Comparison of ENCODE assay signal across 8 mouse cellular contexts in genomic region chr6:119220297-119220696, GRCm38 (mm10). TPM values are rescaled to one million over a fixed set of nuclear protein-coding genes. Genes with fewer than 3 reads are reported as not detected.
DNase-seq lines count a peak whose midpoint lies in the region; ATAC-seq lines count a peak whose summit lies in the region.

No protein-coding gene starts in this region.

- DNase-seq in liver, embryonic 11.5 days (ENCODE audit: low spot score), result no peak
- DNase-seq in adrenal gland, postnatal 10 days, result peak; percentile 67
- peak; percentile 51 for DNase-seq in embryo, embryonic 9.5 days (ENCODE audit: extremely low spot score)
- DNase-seq in hindbrain, embryonic 14.5 days (ENCODE audit: low spot score), result peak; percentile 86
- DNase-seq in left cerebral cortex, postnatal 36 days (ENCODE audit: low spot score in 2 of 2), result peak; percentile 61 to 62
- DNase-seq in neural tube, embryonic 10.5 days (ENCODE audit: extremely low spot score, low spot score), result peak; percentile 53
- peak; percentile 20 for DNase-seq in yolk sac, embryonic 10.5 days (ENCODE audit: low spot score)

- intact Hi-C loops in left cerebral cortex, postnatal 36 days (cut with DNase I), result loop anchor here (1.0 to 5.0 kb wide), 2 partner anchors 128 to 222 kb away; no protein-coding TSS in a partner anchor

- no peak overlapping the region for H3K9ac ChIP-seq in liver, embryonic 11.5 days (ENCODE audit: low read depth, low read length)
- no peak overlapping the region for H3K9ac ChIP-seq in liver, embryonic 12.5 days
- H3K9ac ChIP-seq in hindbrain, embryonic 14.5 days, result no peak overlapping the region

- peaks cover 2% of the 10 kb centered on the region; the same call in 1 of the 2 replicates for H3K36me3 ChIP-seq in liver, embryonic 11.5 days (ENCODE audit: control insufficient read depth, insufficient read depth, low read length)
- peaks cover 22% of the 10 kb centered on the region for H3K36me3 ChIP-seq in liver, embryonic 12.5 days
- H3K36me3 ChIP-seq in hindbrain, embryonic 14.5 days (replicated peaks; ENCODE audit: control insufficient read depth, insufficient read depth), result peaks cover 48% of the 10 kb centered on the region

- no peak overlapping the region for H3K4me2 ChIP-seq in liver, embryonic 11.5 days
- no peak overlapping the region for H3K4me2 ChIP-seq in liver, embryonic 12.5 days
- H3K4me2 ChIP-seq in hindbrain, embryonic 14.5 days (replicated peaks), result no peak overlapping the region

- ATAC-seq in liver, embryonic 11.5 days (replicated peaks; ENCODE audit: low FRiP score), result peak; percentile 41; the same call in 1 of the 2 replicates
- ATAC-seq in liver, embryonic 12.5 days, result no peak
- ATAC-seq in hindbrain, embryonic 14.5 days (ENCODE audit: low FRiP score), result peak; percentile 55; the same call in 1 of the 2 replicates

- 55% methylated on average over 10 of the region's 10 CpGs for WGBS in liver, embryonic 11.5 days
- WGBS in liver, embryonic 12.5 days (ENCODE audit: insufficient replicate concordance), result 47% methylated on average over 10 of the region's 10 CpGs
- WGBS in hindbrain, embryonic 14.5 days, result 52% methylated on average over 10 of the region's 10 CpGs

- H3K4me1 ChIP-seq in liver, embryonic 11.5 days (replicated peaks; ENCODE audit: control insufficient read depth, insufficient read depth, low read length), result no peaks in the 10 kb centered on the region
- 0 out of 2 replicates have a peak, but pooled peaks cover 6% of the 10 kb centered on the region for H3K4me1 ChIP-seq in liver, embryonic 12.5 days
- peaks cover 18% of the 10 kb centered on the region for H3K4me1 ChIP-seq in hindbrain, embryonic 14.5 days (replicated peaks; ENCODE audit: control insufficient read depth, insufficient read depth, low read length)

- H3K4me3 ChIP-seq in liver, embryonic 11.5 days (ENCODE audit: low read depth, low read length), result no peak overlapping the region
- no peak overlapping the region for H3K4me3 ChIP-seq in liver, embryonic 12.5 days
- no peak overlapping the region for H3K4me3 ChIP-seq in hindbrain, embryonic 14.5 days (replicated peaks; ENCODE audit: low read length)

- H3K9me3 ChIP-seq in liver, embryonic 11.5 days (ENCODE audit: control insufficient read depth, low read length), result no peaks in the 10 kb centered on the region
- H3K9me3 ChIP-seq in liver, embryonic 12.5 days (replicated peaks), result no peaks in the 10 kb centered on the region
- no peaks in the 10 kb centered on the region for H3K9me3 ChIP-seq in hindbrain, embryonic 14.5 days (ENCODE audit: control insufficient read depth, low read length)

- no peak overlapping the region for H3K27ac ChIP-seq in liver, embryonic 11.5 days (ENCODE audit: low read depth, low read length)
- no peak overlapping the region for H3K27ac ChIP-seq in liver, embryonic 12.5 days
- H3K27ac ChIP-seq in hindbrain, embryonic 14.5 days, result no peak overlapping the region

- H3K27me3 ChIP-seq in liver, embryonic 11.5 days (replicated peaks; ENCODE audit: control insufficient read depth, insufficient read depth, low read length), result no peaks in the 10 kb centered on the region
- no peaks in the 10 kb centered on the region for H3K27me3 ChIP-seq in liver, embryonic 12.5 days (replicated peaks)
- H3K27me3 ChIP-seq in hindbrain, embryonic 14.5 days (ENCODE audit: control insufficient read depth, insufficient read depth, low read length), result no peaks in the 10 kb centered on the region

RNA-seq across cellular contexts. Expression of gene Cacna2d4, which starts 16.0 kb away (rescaled TPM):
- 0.08 TPM in 1 of 2 replicates, not detected in the other for polyA plus RNA-seq in liver, embryonic 11.5 days (2014; fragmentation: Nextera tagmentation; extraction: Ambion mirVana)
- 0.05 TPM in 1 of 2 replicates, not detected in the other for polyA plus RNA-seq in liver, embryonic 12.5 days (2016; fragmentation: Nextera tagmentation; extraction: Ambion mirVana)
- under 1 TPM in 1 of 2 experiments, not detected in 1; 0.48 TPM for total RNA-seq in adrenal gland, postnatal 10 days (2021)
- 0.35 and 0.57 TPM in 2 replicates for polyA plus RNA-seq in hindbrain, embryonic 14.5 days (2014; fragmentation: Nextera tagmentation; extraction: Ambion mirVana)
- total RNA-seq in left cerebral cortex, postnatal 36 days (2021), result 1 to 10 TPM; 2.2 to 2.5 TPM

RNA-seq across cellular contexts. Expression of gene Cacna1c, which starts 24.1 kb away (rescaled TPM):
- 1.3 and 2.3 TPM in 2 replicates for polyA plus RNA-seq in liver, embryonic 11.5 days (2014; fragmentation: Nextera tagmentation; extraction: Ambion mirVana)
- 0.49 and 0.64 TPM in 2 replicates for polyA plus RNA-seq in liver, embryonic 12.5 days (2016; fragmentation: Nextera tagmentation; extraction: Ambion mirVana)
- total RNA-seq in adrenal gland, postnatal 10 days (2021), result 10 to 100 TPM; 39.2 to 58.2 TPM
- polyA plus RNA-seq in hindbrain, embryonic 14.5 days (2014; fragmentation: Nextera tagmentation; extraction: Ambion mirVana), result 7.4 and 10.1 TPM in 2 replicates
- 10 to 100 TPM; 52.3 to 81.7 TPM for total RNA-seq in left cerebral cortex, postnatal 36 days (2021)

RNA-seq across cellular contexts. Expression of gene Dcp1b, which starts 45.2 kb away (rescaled TPM):
- 6.6 and 7.8 TPM in 2 replicates for polyA plus RNA-seq in liver, embryonic 11.5 days (2014; fragmentation: Nextera tagmentation; extraction: Ambion mirVana)
- polyA plus RNA-seq in liver, embryonic 12.5 days (2016; fragmentation: Nextera tagmentation; extraction: Ambion mirVana), result 4.2 and 4.8 TPM in 2 replicates
- 10 to 100 TPM; 10.7 to 17.4 TPM for total RNA-seq in adrenal gland, postnatal 10 days (2021)
- 11.6 and 12.6 TPM in 2 replicates for polyA plus RNA-seq in hindbrain, embryonic 14.5 days (2014; fragmentation: Nextera tagmentation; extraction: Ambion mirVana)
- 10 to 100 TPM; 17.1 to 23.3 TPM for total RNA-seq in left cerebral cortex, postnatal 36 days (2021)
